Mouse (Mus musculus): ENCODE data around the gene Dupd1. TPM values are rescaled to one million over a fixed set of nuclear protein-coding genes. Genes with fewer than 3 reads are reported as not detected.
"Not testable (repeated sequence)": the region's sequence is repeated elsewhere in the genome, so short reads cannot be mapped to it uniquely, and the experiment has no call there.

Dupd1 gene
- total RNA-seq, 1 experiment from 2014 or later = 0.76 TPM

DNA sequence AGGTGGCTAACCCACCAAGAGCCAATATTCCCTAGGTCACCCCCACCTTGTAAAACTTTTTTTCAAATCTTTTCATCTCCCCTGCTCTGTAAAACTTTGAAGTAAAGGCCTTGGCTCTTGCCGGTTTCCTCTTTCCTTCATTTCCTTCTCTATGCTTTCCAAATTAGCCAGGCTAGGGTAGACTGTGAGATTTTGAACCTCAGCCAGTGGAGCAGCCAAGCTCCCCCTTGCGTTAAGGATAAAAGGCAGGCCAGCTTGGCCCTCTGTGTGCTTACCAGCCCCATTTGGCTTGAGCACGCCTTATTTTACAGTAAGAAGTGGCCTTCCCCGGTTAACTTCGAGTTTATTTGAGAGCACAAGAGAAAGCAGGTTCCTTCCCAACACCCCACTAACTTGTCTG is 39.9 kb downstream of the Dupd1 start:
- no peak for DNase-seq

DNA sequence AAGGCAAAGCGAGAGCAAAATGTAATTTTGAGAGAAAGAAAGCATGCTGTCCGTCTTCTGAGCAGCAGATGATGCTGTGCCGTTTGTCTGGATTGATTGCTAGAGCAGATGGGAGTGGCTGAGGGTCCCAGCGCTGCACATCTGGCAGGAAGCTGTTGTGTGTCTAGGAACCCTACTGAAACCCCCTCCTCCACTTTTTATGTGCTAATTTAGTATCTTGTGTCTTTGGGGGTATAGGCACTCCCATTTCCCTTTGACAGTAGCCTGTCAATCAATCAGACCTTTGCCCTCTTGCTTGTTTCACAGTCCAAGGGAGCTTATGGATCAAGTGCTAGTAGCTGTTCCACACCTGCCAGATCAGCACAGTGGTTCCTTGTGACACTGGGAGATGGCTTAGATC is 41.3 kb downstream of the Dupd1 start:
- no peak for DNase-seq

DNA sequence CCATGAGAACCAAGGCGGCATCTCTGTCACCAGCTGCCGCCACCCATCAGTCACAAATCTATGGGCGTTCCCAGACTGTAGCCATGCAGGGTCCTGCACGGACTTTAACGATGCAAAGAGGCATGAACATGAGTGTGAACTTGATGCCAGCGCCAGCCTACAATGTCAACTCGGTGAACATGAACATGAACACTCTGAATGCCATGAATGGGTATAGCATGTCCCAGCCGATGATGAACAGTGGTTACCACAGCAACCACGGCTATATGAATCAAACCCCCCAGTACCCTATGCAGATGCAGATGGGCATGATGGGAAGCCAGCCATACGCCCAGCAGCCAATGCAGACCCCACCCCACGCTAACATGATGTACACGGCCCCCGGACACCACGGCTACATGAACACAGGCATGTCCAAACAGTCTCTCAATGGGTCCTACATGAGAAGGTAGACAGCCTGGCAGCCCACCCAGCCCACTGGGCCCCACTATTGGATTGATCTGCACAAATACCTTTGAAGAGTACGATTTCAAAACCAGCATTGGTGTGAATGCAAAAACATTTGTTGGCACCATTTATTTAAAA is 43.9 kb downstream of the Dupd1 start:
- not testable (repeated sequence) for DNase-seq

GRCm38 (mm10) chr14:21669633-21670421 is 44.5 kb downstream of the Dupd1 start:
- no peak for DNase-seq

DNA sequence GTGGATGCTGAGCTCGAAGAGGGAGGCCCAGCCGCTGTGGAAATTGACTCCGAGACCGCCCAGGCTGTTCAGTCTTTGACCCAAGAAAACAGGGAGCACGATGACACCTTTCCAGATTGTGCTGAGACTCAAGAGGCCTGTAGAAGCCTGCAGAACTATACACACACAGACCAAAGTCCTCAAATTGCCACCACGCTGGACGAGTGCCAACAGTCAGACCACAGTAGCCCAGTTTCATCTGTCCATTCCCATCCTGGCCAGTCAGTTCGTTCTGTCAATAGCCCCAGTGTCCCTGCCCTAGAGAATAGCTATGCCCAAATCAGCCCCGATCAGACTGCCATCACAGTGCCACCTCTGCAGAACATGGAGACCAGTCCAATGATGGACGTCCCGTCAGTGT is 45.2 kb downstream of the Dupd1 start:
- no peak for DNase-seq

- no peak for DNase-seq
These were observed 51.8 kb downstream of the Dupd1 start for GRCm38 (mm10) chr14:21662465-21663142.

DNA sequence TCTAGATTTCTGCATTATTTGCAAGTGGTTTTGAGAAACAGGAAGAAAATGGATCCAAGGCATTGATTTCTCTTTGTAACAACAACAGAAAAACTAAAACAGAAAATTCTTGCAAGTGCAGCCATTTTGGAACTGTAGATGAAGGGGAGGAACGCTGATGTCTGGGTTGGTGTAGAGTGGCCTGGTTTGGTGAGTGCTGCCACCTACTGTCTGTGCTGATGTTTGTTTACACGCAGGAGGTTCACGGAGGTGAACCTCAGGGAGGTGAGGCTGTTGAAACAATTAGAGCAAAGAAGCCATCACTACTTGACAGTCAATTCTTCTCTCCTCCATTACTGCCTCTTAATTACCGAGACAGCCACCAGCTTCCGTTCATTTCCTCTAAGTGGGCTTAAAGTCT is 54.7 kb downstream of the Dupd1 start:
- DNase-seq = peak; percentile 54

DNA sequence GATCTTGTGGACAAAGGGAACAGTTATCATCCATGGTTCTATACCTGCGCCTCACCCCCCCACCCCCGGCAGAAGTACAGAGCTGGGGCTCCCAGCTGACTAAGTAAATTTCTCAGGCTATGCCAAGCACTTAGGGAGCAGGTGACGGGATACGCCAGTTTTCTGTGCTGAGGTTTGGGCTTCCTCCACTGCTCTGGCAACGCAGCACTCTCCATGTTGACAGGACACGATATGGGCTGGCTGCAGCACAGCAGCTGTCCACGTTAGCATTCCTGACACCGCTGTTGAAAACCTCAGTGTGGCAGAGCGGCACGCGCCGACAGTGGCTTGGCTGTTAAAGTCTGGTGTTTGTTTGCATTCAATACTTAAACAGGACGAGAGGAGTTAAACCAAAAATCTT is 55.2 kb downstream of the Dupd1 start:
- no peak for DNase-seq

GRCm38 (mm10) chr14:21653813-21654212 is 60.6 kb downstream of the Dupd1 start:
- no peak for DNase-seq

- no peak for DNase-seq
These were observed 73.5 kb downstream of the Dupd1 start for GRCm38 (mm10) chr14:21640806-21641435.

DNA sequence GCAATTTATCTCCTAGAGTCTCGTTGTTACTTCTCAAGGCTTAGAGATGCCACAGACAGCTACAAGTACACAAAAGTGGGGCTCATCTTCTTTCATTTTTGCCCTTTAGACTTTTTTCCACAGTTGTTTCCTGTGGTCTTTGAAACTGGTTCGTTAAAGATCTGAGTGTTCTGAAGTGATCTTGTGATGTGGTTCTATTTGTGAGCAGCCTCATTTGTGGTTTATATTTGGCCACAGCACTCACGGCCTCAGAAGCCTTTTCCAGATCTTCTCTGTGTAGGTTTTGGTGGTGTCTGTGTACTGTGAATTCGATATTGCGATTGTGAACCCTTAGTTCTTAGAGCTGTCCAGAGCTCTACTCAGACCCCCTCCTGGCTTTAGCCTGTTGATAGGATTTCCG is 77.8 kb downstream of the Dupd1 start:
- DNase-seq = no peak

- DNase-seq = no peak
These were observed 82.6 kb downstream of the Dupd1 start for GRCm38 (mm10) chr14:21631665-21632200.

Other genes starting within 250 kb of the Dupd1 start
- gene Kat6b, start 233.1 kb downstream of the Dupd1 start, total RNA-seq (2021) = 46.8 and 57.7 TPM in 2 replicates
- 45.5 and 48.1 TPM in 2 replicates for gene Samd8, start 36.0 kb upstream of the Dupd1 start, total RNA-seq (2021)
- not detected in 2 replicates for gene Dusp13, start 36.6 kb upstream of the Dupd1 start, total RNA-seq (2021)
- gene Vdac2, start 110.7 kb upstream of the Dupd1 start, total RNA-seq (2021) = 168 and 205 TPM in 2 replicates
- 67.2 and 75.0 TPM in 2 replicates for gene Comtd1, start 134.4 kb upstream of the Dupd1 start, total RNA-seq (2021)

All from adrenal gland, postnatal 25 days (tissue).